Mouse (Mus musculus) layer of hippocampus, adult 2 months (tissue): ENCODE measurements around the gene Gsx2. TPM values are rescaled to one million over a fixed set of nuclear protein-coding genes. Genes with fewer than 3 reads are reported as not detected.
A peak's percentile ranks its signal among the peaks of the same experiment; 100 is the strongest.

Experiments
- DNase-seq, 2 experiments: peaks; one replicate each; pipeline ENCODE4 v3.0.0; 2022; ENCODE audit warnings: low spot score in 2 of 2
- H3K27ac ChIP-seq: fragments of 200-600 bp; 2 replicates; pipeline ENCODE4 v1.8.1; 2022
- H3K4me3 ChIP-seq: fragments of 200-600 bp; 2 replicates; pipeline ENCODE4 v1.8.1; 2022; ENCODE audit warnings: mild to moderate bottlenecking
- CTCF ChIP-seq: fragments of 200-600 bp; conservative IDR thresholded peaks from 2 replicates; pipeline ENCODE4 v1.8.1; 2022; ENCODE audit warnings: antibody characterized with exemption, mild to moderate bottlenecking, moderate library complexity
- total RNA-seq, 2 experiments: library from RNA; stranded (reverse); gene quantifications; 2 replicates each; pipeline ENCODE4 v1.2.3; 2021

The Gsx2 gene
- total RNA-seq, 2 experiments from 2014 or later, result 0.51 to 0.59 TPM

- no peak for DNase-seq
- no peak for TF ChIP-seq CTCF
- Histone ChIP-seq H3K27ac (no peak overlapping the region), H3K4me3 (no peak overlapping the region)
These were observed 5.3 kb upstream of the Gsx2 start for GRCm38 (mm10) chr5:75070132-75070531.

DNA sequence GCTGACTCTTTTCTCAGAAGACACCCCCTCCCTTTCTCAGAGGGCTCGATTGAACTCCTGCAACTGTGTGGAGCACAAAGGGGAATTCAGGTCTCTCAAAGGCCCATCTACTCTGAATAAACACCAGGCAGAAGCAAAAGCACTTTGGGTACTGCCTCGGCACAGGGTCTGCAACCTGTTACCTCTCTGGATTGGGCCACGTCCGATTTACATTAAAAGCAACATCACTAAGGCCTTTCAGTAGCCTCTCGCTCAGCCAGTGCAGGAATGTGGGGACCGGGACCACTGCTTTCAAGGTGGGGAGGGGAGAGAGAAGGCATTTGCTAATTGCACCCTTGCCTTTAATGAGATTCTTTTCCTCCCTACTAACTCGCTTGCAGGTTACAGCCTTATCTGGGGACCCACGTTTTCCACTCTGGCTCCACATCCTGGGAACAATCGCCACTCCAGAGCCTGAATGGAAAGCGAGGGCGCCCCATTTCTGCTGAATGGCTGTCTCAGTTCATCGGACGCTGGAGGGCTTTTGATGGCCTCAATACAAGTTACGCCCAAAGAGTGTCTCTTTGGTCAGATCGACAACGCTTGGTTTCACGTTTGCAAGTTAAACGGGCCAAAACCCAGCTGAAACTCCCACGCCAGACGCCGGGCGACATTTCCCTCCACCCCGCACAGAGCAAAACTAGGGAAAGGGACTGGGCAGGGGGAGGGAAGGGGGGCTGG lies 4.6 kb upstream of the Gsx2 start:
- DNase-seq, result no peak
- no peak for TF ChIP-seq CTCF
- Histone ChIP-seq H3K4me3 (no peak overlapping the region), H3K27ac (no peak overlapping the region)

- no peak for DNase-seq
- no peak for TF ChIP-seq CTCF
- no peak overlapping the region for H3K27ac ChIP-seq
- no peak overlapping the region for H3K4me3 ChIP-seq
These were observed 3.5 kb upstream of the Gsx2 start for GRCm38 (mm10) chr5:75071951-75072350.

GRCm38 (mm10) chr5:75072532-75072931 lies 2.9 kb upstream of the Gsx2 start:
- TF ChIP-seq CTCF, result no peak
- Histone ChIP-seq H3K27ac (no peak overlapping the region), H3K4me3 (no peak overlapping the region)
- no peak for DNase-seq

DNA sequence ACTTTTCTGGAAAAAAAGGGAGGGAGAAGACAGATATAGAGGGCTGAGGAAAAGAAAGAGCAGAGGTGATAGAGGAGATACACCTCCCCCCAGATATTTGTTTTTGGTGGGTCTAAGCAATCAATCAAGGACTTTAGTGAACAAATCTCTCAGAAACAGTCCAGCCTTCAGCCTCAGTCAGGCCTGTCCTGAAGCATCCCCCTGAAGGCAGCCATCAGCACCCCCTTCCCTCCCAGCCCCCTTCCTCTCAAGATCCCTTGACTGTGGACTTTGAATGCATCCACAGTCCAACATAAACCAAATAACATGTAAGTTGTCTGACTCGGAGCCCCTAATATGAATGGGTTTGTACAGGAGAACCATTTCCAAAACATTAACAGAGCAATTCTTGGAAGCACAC lies 2.2 kb upstream of the Gsx2 start:
- Histone ChIP-seq H3K27ac (no peak overlapping the region), H3K4me3 (no peak overlapping the region)
- no peak for DNase-seq
- no peak for TF ChIP-seq CTCF

DNA sequence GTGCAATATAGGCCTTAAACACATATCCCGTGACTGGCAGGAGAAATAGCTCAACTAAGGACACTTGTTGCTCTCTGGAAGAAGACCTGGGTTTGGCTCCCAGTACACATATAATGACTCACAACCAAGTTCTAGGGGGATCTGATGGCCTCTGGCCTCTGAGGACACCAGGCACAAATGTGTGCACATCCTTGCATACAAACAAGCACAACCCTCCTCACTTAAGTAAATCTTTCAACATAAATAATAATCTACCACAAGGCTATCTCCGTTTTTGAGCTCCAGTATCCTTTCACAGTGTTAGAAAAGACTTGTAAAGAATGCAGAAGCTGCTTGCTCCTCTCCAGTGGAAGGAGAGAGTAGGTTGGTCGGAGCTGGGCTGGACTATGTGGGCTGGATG lies 1.7 kb upstream of the Gsx2 start:
- no peak overlapping the region for H3K4me3 ChIP-seq
- TF ChIP-seq CTCF, result no peak
- DNase-seq, result no peak
- H3K27ac ChIP-seq, result no peak overlapping the region

DNA sequence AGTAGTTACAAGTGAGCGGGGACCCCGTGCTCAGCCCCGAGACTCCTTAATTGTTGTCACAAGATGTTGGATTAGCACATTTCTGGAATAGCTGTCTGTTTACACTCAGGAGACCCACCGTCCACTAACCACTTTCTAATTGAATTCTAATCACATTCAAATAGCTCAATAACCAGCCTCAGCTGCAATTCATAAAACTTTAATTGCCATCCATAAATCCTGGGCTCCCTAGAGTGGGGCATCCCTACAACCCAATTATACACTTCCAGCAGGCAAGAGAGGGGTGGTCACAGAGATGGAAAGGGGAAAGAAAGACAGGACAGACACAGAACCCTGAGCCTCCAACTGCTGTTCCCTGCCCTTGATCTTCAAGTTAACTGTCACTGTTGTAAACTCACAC lies 1.3 kb upstream of the Gsx2 start:
- Histone ChIP-seq H3K4me3 (no peak overlapping the region), H3K27ac (no peak overlapping the region)
- no peak for TF ChIP-seq CTCF
- DNase-seq, result no peak

DNA sequence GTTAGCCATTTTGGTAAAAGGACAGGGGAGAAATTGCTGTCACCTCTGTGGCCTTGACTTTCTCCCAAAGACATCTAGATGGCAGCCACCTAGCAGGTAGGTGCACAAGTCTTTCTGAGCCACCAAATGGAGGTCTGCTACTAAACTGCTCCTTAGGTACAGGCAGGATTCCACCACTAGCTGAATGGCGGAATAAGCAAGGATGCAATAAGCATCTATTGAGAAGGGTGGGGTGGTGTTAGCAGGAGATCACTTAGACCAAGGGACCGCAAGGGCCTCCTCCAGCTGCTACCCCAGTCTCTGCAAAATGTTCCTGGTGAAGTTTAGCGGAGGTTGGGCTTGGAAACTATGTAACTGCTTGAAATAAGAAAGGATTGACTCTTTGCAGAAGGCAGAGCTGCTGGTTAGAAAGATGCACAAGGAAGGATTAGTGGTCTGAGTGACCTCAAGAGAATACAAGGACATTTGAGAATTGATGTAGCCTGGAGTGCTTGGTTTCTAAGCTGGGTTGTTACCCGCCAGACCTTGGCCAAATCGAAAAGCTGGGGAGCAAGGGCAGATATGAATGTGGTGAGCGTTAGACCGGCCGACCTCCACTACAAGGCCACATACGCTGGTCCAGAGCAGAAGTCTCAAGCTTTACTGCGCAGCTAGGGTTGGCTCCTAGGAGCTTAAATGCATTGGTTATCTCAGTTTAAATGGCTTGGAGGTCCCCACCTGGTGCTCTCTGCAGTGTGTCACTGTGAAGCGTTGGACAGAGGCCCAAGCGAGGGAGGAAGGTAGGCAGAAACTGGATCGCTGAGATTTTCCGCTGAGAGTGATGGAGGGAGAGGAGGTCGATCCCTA lies 641 bp upstream of the Gsx2 start:
- Histone ChIP-seq H3K27ac (no peak overlapping the region), H3K4me3 (no peak overlapping the region)
- no peak for DNase-seq
- no peak for TF ChIP-seq CTCF

DNA sequence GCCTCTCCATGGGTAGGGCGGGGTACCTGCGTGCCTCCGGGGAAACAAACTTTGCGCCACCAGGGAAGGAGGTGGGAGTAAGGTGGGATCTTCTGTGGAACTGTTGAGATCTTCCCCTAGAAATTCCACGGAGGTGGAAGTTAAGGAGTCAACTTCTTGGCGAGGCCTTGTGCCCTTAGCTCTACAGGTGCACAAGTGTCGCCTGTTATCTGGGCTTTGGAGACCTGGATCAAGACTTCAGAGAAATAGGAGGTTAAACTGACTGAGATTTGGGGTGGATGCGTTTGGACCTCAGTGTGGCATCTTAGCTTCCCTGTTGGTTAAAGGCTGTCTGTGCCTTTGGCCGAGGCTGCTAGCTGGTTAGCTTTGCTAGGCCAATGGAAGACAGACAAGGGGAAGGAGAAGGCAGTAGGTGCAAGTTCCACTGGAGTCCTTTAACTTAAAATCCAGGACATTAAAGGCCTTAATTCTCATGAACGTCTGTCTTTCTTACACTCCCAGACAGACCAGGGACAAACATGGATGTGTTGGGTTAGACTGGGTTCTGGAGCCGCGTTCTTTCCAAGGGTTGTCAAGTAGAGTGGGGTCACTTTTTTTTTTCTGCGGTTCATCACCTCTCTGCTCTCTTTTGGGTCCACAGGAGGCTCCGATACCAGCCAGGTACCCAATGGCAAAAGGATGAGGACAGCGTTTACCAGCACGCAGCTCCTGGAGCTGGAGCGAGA lies 1.1 kb downstream of the Gsx2 start:
- no peak for DNase-seq
- TF ChIP-seq CTCF, result no peak
- no peak overlapping the region for H3K27ac ChIP-seq
- no peak overlapping the region for H3K4me3 ChIP-seq

- Histone ChIP-seq H3K4me3 (no peak overlapping the region), H3K27ac (no peak overlapping the region)
- TF ChIP-seq CTCF, result no peak
- no peak for DNase-seq
These were observed 1.6 kb downstream of the Gsx2 start for GRCm38 (mm10) chr5:75077051-75077380.

DNA sequence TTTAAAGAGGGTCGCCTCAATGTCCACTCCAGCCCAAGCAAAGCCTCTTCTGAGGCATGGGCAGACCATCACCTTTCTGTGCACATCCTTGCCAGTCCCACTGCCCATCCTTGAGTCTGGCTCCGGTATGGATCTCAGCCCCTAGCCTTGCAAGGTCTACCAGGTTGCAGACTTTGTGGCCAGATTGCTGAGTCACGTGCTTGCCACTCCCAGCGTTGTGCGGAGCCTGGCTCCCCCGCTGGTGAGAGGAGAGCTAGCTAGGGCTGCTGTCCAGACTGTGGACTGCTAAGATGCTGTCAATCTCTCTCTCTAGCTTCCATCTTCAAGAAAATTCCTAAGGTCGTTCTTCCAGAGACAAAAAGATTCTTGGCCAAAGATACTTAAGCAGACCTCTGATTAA lies 4.2 kb downstream of the Gsx2 start:
- Histone ChIP-seq H3K27ac (no peak overlapping the region), H3K4me3 (no peak overlapping the region)
- no peak for DNase-seq
- peak; percentile 20 for TF ChIP-seq CTCF

DNA sequence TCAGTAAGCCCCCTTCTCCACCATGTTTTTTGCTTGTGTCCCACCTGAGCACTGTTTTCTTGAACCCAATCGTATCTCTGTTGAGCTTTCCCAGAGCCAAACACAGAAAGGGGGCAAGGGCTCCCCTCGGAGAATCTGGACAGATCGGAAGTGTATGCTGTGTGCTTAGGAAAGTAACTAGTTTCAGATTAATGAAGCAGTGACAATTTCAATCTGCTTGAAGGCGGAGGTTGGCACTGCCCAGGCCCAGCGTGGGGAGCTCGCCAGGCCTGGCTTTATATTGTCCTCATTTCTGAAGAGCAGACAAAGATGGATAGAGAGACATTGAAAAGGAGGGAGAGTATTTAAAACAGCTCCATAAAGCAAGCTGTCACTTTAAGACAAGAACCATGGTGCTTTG lies 7.0 kb downstream of the Gsx2 start:
- no peak for TF ChIP-seq CTCF
- Histone ChIP-seq H3K27ac (no peak overlapping the region), H3K4me3 (no peak overlapping the region)
- no peak for DNase-seq

DNA sequence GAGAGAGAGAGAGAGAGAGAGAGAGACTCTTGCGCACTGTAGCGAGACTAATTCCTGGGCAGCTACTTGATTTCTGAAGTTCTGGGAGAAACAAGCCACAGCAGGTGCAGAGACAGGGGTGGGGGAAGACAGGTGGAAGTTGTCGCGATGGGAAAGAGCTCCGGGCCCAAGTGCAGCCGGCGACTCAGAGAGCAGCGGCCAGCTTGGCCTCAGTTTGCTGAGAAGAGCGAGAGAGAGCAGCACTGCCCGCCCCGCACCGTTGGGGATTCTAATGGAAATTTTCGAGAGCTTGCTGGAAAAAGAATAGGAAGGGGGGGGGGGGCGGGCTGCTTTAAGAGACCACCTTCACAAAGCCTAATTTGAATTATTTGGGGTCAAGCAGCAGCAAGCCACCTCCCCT lies 7.7 kb downstream of the Gsx2 start:
- no peak for TF ChIP-seq CTCF
- H3K4me3 ChIP-seq, result no peak overlapping the region
- H3K27ac ChIP-seq, result no peak overlapping the region
- DNase-seq, result no peak
